Mouse (Mus musculus): ENCODE data around the gene Tnfrsf9.

The Tnfrsf9 gene

DNA sequence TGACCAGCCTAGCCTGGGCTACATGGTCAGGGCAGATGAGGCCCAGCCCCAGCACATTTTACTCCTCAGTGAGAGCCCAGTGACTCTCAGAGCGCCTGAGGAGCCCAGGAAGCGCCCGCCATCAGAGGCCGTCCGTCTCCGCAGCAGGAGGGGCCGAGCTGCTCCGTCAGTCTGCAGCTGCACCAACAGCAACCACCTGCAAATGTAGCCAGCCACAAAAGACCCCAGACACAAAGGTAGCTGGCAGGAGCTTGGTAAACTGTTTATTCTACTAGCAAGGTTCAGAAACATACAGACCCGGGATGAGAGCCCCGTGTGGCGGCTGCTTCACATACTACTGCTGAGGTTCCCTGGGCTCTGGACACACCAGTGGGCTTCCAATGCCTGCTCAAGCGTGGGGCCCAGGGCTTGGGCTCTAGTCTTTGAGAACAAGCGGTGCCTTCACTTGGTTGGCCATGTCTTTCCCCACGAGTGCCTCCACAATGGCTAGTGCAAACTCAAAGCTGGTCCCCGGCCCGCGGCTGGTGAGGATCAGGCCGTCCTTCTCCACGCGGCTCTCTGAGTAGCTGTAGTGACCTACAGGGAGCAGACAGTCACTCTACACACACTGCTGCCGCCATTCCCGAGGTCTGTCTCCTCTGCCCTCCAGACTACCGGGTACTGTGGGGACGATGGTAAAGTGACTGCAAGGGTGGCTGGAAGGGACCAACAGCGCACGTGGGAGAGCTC lies 17.3 kb upstream of the Tnfrsf9 start:
- DNase-seq (ENCODE audit: low spot score) = no peak

- peak; percentile 80 for DNase-seq (ENCODE audit: low spot score)
Observed at GRCm38 (mm10) chr4:150898716-150899365, 15.5 kb upstream of the Tnfrsf9 start.

DNA sequence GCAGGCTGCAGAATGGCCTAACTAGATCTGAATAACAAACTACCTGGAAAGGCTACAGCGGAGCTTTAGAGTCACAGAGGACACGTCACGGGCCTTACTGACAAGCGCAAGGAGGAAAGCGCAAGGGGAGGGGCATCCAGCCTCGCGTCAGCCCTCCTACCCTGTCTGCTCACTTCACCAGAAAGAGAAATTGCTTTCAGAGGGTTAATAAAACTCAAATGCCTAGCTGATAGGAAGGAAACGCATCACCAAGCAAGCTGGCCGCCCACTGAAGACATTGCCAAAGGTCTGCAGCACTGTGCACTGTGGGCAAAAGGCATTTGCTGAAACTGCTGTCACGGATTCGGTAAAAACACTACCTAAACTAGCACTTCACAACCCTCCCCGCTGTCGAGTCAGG lies 13.9 kb upstream of the Tnfrsf9 start:
- DNase-seq (ENCODE audit: low spot score) = no peak

- peak; percentile 81 for DNase-seq (ENCODE audit: low spot score)
Observed at GRCm38 (mm10) chr4:150901651-150902050, 12.7 kb upstream of the Tnfrsf9 start.

- DNase-seq (ENCODE audit: low spot score) = no peak
Observed at GRCm38 (mm10) chr4:150902062-150902461, 12.3 kb upstream of the Tnfrsf9 start.

- DNase-seq (ENCODE audit: low spot score) = no peak
Observed at GRCm38 (mm10) chr4:150903091-150903742, 11.1 kb upstream of the Tnfrsf9 start.

DNA sequence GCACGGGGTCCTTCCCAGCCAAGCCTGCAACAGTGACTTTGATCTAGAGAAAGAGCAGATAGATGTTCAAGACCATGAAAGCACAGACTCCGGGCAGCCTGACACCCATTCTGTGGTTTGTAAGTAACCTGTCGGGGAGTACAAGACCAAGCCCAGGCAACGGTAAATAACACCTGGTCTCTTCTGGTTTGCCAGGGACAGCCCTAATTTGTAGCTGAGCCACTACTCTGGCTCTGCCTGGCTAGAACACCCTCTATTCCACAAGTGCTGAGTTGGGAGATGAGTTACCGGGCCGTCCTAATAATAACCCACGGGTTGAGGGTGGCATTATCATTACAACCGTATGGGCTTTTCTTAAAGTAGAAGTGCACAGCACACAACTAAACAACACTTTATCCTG lies 7.3 kb upstream of the Tnfrsf9 start:
- no peak for DNase-seq (ENCODE audit: low spot score)

DNA sequence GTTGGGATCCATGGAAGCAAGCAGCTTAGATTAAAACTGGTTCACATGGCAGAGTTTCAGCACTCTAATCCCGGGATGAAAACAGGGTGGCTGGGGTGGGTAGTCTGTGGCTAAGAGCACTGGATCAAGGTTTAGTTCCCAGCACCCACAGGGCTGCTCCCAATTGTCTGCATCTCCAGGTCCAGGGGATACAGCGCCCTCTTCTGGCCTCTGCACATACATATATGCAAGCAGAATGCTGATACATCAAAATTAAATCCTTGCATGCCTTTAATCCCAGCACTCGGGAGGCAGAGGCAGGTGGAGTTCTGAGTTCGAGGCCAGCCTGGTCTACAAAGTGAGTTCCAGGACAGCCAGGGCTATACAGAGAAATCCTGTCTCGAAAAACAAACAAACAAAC lies 5.8 kb upstream of the Tnfrsf9 start:
- DNase-seq (ENCODE audit: low spot score) = peak; percentile 33

- peak; percentile 98 for DNase-seq (ENCODE audit: low spot score)
Observed at GRCm38 (mm10) chr4:150909451-150910156, 4.8 kb upstream of the Tnfrsf9 start.

- DNase-seq (ENCODE audit: low spot score) = no peak
Observed at GRCm38 (mm10) chr4:150910164-150910951, 4.0 kb upstream of the Tnfrsf9 start.

GRCm38 (mm10) chr4:150913743-150914142 lies 619 bp upstream of the Tnfrsf9 start:
- DNase-seq (ENCODE audit: low spot score) = peak; percentile 24

- no peak for DNase-seq (ENCODE audit: low spot score)
Observed at GRCm38 (mm10) chr4:150915181-150915906, 982 bp downstream of the Tnfrsf9 start.

DNA sequence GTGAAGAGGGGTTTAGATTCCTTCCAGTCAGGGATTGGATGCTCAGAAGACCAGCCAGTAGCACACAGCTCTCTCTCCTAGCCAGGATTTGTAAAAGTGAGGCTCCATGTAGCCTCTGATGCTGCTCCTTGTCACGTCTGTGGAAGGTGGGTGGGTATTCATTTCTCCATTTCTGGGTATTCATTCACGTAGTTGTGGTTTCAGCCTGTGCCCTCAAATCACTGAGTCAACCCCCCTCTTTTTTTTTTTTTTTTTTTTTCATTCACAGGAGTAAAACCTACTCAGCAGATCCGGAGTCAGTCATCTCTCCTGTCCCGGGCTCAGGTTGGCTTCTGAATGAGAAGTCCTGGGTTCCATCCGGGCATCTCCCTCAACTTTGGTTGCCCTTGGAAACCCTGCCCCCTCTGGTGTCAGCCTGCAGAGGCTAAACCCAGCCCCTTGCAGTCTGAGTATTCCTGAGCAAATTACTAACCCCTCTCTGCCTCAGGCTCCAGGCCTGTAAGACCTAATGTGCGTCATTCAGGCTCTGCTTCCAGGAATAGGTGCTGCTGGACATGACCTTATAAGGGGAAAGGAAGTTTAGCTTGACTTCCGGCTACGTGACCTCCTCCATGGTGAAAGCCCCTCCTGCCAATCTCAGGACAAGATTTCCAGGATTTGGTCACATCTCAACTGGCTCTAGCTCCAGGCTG lies 3.1 kb downstream of the Tnfrsf9 start:
- DNase-seq (ENCODE audit: low spot score) = no peak

DNA sequence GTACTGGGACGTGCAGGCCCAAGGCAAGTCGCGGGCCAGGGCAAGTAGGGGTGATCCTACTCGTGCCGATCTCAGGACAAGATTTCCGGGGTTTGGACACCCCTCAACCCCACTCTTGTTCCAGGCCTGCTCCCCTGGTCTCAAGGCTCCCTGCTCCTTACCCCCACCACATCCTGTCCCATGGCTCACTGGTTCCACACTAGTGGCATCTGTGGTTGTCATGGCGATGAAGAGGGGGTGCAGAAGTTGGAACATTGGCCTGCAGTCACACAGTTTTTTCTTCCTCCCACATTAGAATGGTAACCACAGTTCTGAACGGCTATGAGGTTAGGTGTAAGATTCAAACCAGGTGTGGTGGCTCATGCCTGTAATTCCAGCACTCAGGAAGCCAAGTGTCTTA lies 6.8 kb downstream of the Tnfrsf9 start:
- no peak for DNase-seq (ENCODE audit: low spot score)

DNA sequence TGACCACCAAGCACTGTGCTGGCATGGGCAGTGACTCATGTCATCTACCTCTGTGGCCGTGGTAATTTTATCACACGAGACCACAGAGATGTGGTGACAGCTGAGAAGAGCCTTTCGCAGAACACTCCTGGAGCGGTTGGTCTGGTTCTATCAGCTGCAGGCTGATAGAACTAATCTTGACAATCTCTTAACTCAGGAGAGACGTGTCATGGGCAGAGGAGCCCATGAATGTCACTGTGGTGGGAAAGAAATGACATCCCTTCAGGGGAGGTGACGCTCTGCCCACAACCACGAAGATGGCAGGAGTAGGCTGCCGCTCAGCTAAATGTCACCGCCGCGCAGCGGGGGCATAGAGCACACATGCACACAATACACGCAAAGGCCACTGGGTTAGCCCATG lies 9.9 kb downstream of the Tnfrsf9 start:
- DNase-seq (ENCODE audit: low spot score) = no peak

DNA sequence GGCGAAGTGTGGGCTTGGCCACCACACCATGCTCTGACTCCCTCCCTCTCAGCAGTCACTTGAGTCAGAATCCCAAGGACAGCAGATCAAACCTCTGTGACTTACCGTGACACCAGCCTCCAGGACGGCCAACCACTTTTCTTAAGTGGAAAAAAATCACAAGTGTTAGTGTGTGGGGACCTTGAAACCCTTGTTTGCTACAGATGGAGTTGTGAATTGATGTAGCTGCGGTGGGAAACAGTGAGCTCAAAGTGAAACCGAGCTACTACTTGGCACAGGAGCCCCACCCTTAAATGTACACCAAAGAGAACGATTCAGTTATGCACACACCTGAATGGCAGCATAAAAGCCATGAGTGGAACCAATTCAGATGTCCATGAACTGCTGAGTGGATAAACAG lies 10.6 kb downstream of the Tnfrsf9 start:
- no peak for DNase-seq (ENCODE audit: low spot score)

DNA sequence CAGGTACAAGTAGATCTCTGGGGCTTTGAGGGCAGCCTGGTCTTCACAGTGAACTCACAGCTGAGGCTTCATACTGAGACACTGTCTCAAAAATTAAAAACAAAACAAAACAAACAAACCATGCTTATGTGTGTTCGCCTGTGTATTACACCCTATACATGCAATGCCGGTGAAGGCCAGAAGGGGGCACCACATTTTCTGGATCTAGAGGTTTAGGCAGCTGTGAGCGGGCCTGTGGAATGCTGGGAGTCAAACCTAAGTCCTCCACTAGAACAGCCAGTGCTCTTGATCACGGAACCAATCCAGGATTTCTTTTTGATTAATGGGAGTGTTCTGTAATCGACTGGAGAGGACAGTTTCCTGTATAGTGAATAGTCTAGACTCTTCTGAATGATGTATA lies 11.6 kb downstream of the Tnfrsf9 start:
- no peak for DNase-seq (ENCODE audit: low spot score)

- no peak for DNase-seq (ENCODE audit: low spot score)
Observed at GRCm38 (mm10) chr4:150926924-150927705, 12.8 kb downstream of the Tnfrsf9 start.

DNA sequence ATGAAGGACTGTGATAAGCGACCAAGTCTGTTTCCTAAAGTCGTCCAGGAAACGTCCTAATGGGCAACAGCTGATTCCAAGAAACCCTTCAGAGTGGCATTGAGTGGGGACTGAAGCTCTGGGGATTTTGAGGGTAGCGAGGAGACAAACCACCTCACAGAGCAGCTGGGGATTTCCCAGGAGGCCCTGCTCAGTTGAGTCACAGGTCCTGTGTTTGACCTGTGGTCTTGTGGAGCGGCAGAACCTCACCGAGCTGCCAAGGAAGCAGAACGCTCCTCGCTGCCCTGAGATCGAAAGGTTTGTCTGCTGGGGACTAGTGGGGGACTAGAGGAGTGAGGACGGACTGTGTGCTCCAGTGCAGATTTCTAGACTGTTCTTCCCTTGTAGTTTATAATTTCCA lies 13.4 kb downstream of the Tnfrsf9 start:
- DNase-seq (ENCODE audit: low spot score) = no peak

- no peak for DNase-seq (ENCODE audit: low spot score)
Observed at GRCm38 (mm10) chr4:150933503-150933902, 19.1 kb downstream of the Tnfrsf9 start.

All from adipocyte (in vitro differentiated cells).